Mouse (Mus musculus) bone marrow macrophage, adult 2 months (primary cell): ENCODE results near the gene Spsb1.

Source experiments
- CTCF ChIP-seq: IDR thresholded peaks from 2 replicates; pipeline ENCODE4 v1.5.1; 2012; ENCODE audit warnings: low read depth, mild to moderate bottlenecking, low read length, moderate library complexity
- POLR2A ChIP-seq: IDR thresholded peaks from 2 replicates; pipeline ENCODE4 v1.6.1; 2012; ENCODE audit warnings: mild to moderate bottlenecking, low read depth, low read length, borderline replicate concordance

- TF ChIP-seq POLR2A (no peak), CTCF (no peak)
Observed at GRCm38 (mm10) chr4:149955631-149956030, 788 bp upstream of the Spsb1 start.
